Mouse (Mus musculus) neural tube, embryonic 12.5 days (tissue): ENCODE measurements at regions not wholly inside any gene's neighbourhood (a gene's known extent, or its start where the extent isn't known, plus 50 kb on each side); places are given as distances from the start of the nearest gene placed in this dataset.

Experiments used
- ATAC-seq: fragments of 200-750 bp; cut with Nextera tagmentation; 2 replicates; pipeline ENCODE4 v1.8.0; 2017; ENCODE audit warnings: low read depth, mild to moderate bottlenecking, moderate TSS enrichment, moderate library complexity; ENCODE audit not compliant: low FRiP score
- H3K27ac ChIP-seq: fragments of 300-500 bp; sonication (generic); 2 replicates; pipeline ENCODE4 v1.5.1; 2016
- H3K27me3 ChIP-seq: fragments of 300-500 bp; sonication (generic); replicated peaks from 2 replicates; pipeline ENCODE4 v1.6.1; 2016; ENCODE audit warnings: mild to moderate bottlenecking
- H3K36me3 ChIP-seq: fragments of 300-500 bp; sonication (generic); 2 replicates; pipeline ENCODE4 v1.6.1; 2016; ENCODE audit warnings: mild to moderate bottlenecking
- H3K4me1 ChIP-seq: fragments of 300-500 bp; sonication (generic); 2 replicates; pipeline ENCODE4 v1.6.1; 2016
- H3K4me2 ChIP-seq: fragments of 300-500 bp; sonication (generic); replicated peaks from 2 replicates; pipeline ENCODE4 v1.6.1; 2016; ENCODE audit warnings: mild to moderate bottlenecking
- H3K4me3 ChIP-seq: fragments of 300-500 bp; sonication (generic); 2 replicates; pipeline ENCODE4 v1.5.1; 2016
- H3K9ac ChIP-seq: fragments of 300-500 bp; sonication (generic); 2 replicates; pipeline ENCODE4 v1.6.1; 2016; ENCODE audit warnings: mild to moderate bottlenecking
- H3K9me3 ChIP-seq: fragments of 300-500 bp; sonication (generic); 2 replicates; pipeline ENCODE4 v1.6.1; 2016; ENCODE audit warnings: mild to moderate bottlenecking
- WGBS: fragments of 180-500 bp; shearing (Covaris S2); methylation state at CpG from one replicate; pipeline ENCODE4 v1.1.7; 2016; 5-methylcytosine and 5-hydroxymethylcytosine counted together

- Histone ChIP-seq H3K9me3 (no peaks in the 10 kb centered on the region), H3K27ac (no peak overlapping the region), H3K4me3 (no peak overlapping the region), H3K27me3 (no peaks in the 10 kb centered on the region), H3K4me2 (no peak overlapping the region), H3K9ac (no peak overlapping the region), H3K4me1 (no peaks in the 10 kb centered on the region), H3K36me3 (no peaks in the 10 kb centered on the region)
- ATAC-seq: peak; percentile 81; the same call in 1 of the 2 replicates
- WGBS: 48% methylated on average over 8 of the region's 8 CpGs
Observed at GRCm38 (mm10) chr3:155487877-155488537, 394.8 kb downstream of the Lrriq3 start.

DNA sequence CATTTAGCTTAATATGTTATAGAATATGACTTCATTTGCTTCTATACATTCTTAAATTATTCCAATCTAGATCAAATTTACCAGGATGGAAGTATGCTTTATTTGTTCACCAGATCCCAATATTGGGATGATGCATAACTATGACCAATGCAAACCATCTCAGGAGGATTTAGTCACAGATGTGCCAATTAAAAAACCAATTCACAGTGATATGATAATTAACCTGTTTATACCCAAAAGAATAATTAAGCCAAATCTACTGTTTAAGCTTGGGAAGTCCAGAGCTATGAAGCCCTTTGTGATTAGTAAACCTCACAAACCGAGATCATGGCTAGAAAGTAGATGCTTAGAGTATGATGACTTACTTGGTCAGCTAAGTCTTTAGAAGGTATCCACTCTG lies 397.4 kb downstream of the Lrriq3 start:
- Histone ChIP-seq H3K4me1 (no peaks in the 10 kb centered on the region), H3K9ac (no peak overlapping the region), H3K4me3 (no peak overlapping the region), H3K27me3 (no peaks in the 10 kb centered on the region), H3K27ac (no peak overlapping the region), H3K4me2 (no peak overlapping the region), H3K36me3 (no peaks in the 10 kb centered on the region), H3K9me3 (no peaks in the 10 kb centered on the region)
- 75% methylated on average over 1 of the region's 1 CpGs for WGBS
- ATAC-seq: no peak

DNA sequence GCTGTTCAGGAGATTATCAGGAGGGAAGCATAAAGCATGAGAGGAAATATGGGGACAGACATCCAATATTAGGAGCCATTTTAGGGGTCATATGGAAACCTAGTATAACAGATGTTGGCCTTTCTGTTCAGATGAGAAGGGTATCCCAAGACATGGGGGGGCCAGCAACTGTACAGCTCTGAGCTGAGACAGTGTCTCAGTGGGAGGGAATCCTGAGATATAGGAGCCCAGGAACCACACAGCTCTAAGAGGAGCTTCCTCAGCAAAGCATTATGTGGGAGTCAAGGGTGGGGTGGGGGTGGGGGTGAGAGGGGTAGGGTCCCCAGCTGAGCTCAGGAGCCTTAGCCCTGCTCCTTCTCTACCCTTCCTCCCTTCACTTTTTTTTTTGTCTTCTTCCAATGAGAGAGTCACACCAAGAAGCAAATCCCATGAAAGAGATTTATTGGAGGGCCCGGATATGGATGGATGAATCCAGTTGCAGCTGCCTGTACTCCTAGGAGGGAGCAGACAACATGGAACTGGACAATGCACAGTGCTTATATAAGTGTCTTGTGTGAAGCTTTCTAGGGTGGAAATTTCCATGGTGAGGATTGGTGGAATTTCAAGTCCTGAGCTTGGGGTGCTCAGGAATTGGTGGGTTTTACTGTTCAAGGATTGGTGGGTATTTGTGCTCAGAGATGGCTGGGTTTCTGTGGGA lies 417.1 kb downstream of the Lrriq3 start:
- ATAC-seq: 0 out of 2 replicates have a peak, but pooled peaks have one; percentile 17
- Histone ChIP-seq H3K4me1 (no peaks in the 10 kb centered on the region), H3K9me3 (no peaks in the 10 kb centered on the region), H3K4me3 (no peak overlapping the region), H3K27me3 (no peaks in the 10 kb centered on the region), H3K36me3 (no peaks in the 10 kb centered on the region), H3K4me2 (no peak overlapping the region), H3K9ac (no peak overlapping the region), H3K27ac (no peak overlapping the region)
- 73% methylated on average over 1 of the region's 1 CpGs for WGBS

DNA sequence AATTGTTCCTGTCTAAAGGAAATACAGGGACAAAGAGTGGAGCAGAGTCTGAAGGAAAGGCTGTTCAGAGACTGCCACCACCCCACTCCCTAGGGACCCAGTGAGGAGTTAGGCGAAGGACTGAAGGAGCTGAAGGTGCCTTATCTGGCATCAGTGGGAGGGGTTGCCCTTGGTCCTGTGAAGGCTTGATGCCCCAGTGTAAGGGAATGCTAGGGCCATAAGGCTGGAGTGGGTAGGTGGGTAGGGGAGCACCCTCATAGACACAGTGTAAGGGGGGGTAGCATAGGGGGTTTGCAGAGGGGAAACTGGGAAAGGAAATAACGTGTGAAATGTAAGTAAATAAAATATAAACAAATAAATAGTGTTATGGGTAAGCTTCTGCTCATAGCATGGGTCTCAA lies 420.7 kb downstream of the Lrriq3 start:
- Histone ChIP-seq H3K27ac (no peak overlapping the region), H3K9ac (no peak overlapping the region), H3K4me3 (no peak overlapping the region), H3K4me1 (no peaks in the 10 kb centered on the region), H3K36me3 (no peaks in the 10 kb centered on the region), H3K4me2 (no peak overlapping the region), H3K9me3 (no peaks in the 10 kb centered on the region), H3K27me3 (no peaks in the 10 kb centered on the region)
- ATAC-seq: peak; percentile 44; the same call in 1 of the 2 replicates
- 73% methylated on average over 2 of the region's 2 CpGs for WGBS

DNA sequence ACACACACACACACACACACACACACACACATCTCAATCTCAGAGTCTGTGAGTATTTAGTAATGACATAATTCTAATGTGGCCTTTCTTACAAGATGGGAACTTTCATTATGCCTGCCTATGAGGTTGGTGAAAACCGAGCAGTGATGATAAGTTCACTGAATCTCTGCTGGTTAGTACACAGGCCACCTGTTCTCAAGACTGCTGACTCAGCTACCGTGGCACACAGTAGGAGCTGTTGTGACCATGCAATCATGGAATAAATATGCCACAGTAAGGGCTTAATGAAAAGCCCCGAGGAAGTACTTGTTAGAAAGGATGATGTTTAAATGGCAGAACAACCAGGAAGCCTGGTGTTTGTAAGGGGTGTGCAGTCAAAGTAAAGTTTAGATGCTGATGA lies 436.1 kb downstream of the Lrriq3 start:
- no peak overlapping the region for H3K4me3 ChIP-seq
- H3K9me3 ChIP-seq: no peaks in the 10 kb centered on the region
- 83% methylated on average over 3 of the region's 3 CpGs for WGBS
- no peaks in the 10 kb centered on the region for H3K27me3 ChIP-seq
- H3K4me2 ChIP-seq: no peak overlapping the region
- H3K36me3 ChIP-seq: no peaks in the 10 kb centered on the region
- no peak overlapping the region for H3K27ac ChIP-seq
- ATAC-seq: no peak
- no peak overlapping the region for H3K9ac ChIP-seq
- no peaks in the 10 kb centered on the region for H3K4me1 ChIP-seq

- ATAC-seq: no peak
- Histone ChIP-seq H3K4me1 (no peaks in the 10 kb centered on the region), H3K36me3 (no peaks in the 10 kb centered on the region), H3K9ac (no peak overlapping the region), H3K27ac (no peak overlapping the region), H3K27me3 (no peaks in the 10 kb centered on the region), H3K4me3 (no peak overlapping the region), H3K9me3 (no peaks in the 10 kb centered on the region), H3K4me2 (no peak overlapping the region)
Observed at GRCm38 (mm10) chr3:155530811-155531210, 437.6 kb downstream of the Lrriq3 start.

GRCm38 (mm10) chr3:155532075-155532474 lies 438.8 kb downstream of the Lrriq3 start:
- no peaks in the 10 kb centered on the region for H3K27me3 ChIP-seq
- no peaks in the 10 kb centered on the region for H3K9me3 ChIP-seq
- WGBS: 77% methylated on average over 4 of the region's 4 CpGs
- H3K4me3 ChIP-seq: no peak overlapping the region
- no peak overlapping the region for H3K4me2 ChIP-seq
- H3K36me3 ChIP-seq: no peaks in the 10 kb centered on the region
- H3K4me1 ChIP-seq: no peaks in the 10 kb centered on the region
- no peak overlapping the region for H3K9ac ChIP-seq
- no peak overlapping the region for H3K27ac ChIP-seq
- ATAC-seq: no peak

DNA sequence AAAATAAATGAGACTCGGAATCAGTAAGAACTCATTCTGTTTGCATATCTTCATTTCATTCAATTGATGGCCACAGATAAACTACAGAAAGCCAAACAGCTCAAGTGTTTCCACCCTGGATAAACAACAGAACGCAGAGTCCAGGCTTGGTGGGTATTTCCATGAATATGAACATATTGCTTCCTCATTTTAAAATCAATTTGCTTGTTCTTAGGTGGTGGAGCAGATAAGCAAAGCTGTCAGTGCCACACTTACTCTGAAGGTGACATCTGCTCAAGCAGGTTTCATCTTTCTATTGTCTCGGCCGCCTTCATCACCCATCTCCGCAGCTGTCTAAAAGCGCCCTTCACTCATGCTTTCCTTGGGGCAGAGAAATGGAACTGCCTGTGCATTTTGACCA lies 455.0 kb downstream of the Lrriq3 start:
- Histone ChIP-seq H3K4me3 (no peak overlapping the region), H3K27ac (no peak overlapping the region), H3K9me3 (no peaks in the 10 kb centered on the region), H3K9ac (no peak overlapping the region), H3K27me3 (no peaks in the 10 kb centered on the region), H3K4me2 (no peak overlapping the region), H3K36me3 (no peaks in the 10 kb centered on the region), H3K4me1 (no peaks in the 10 kb centered on the region)
- ATAC-seq: no peak
- WGBS: 90% methylated on average over 6 of the region's 6 CpGs

DNA sequence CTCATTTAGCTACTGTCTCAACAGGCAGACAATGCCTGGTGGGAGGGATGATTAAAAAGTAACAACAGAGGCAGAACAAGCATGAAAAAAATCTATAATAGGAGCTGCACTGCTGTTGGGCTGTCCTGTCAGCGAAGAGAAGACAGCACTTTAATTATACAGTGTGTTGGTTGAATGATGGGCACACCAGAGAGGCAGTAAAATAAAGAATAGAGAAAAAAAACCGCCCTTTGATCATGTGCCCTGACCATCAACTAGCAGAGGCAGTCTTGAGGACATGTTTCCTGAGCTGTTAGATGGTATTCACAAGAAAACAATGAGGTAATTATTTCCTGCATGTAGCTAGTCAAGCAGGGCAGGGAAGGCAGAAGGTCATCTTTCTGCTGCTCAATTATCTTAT lies 483.9 kb downstream of the Lrriq3 start:
- Histone ChIP-seq H3K9me3 (no peaks in the 10 kb centered on the region), H3K4me1 (peaks cover 6% of the 10 kb centered on the region; the same call in 1 of the 2 replicates), H3K27ac (no peak overlapping the region), H3K4me3 (no peak overlapping the region), H3K4me2 (no peak overlapping the region), H3K27me3 (no peaks in the 10 kb centered on the region), H3K9ac (no peak overlapping the region), H3K36me3 (no peaks in the 10 kb centered on the region)
- WGBS: 9% methylated on average over 2 of the region's 2 CpGs
- peak; percentile 82 for ATAC-seq

- Histone ChIP-seq H3K27ac (no peak overlapping the region), H3K9ac (no peak overlapping the region), H3K36me3 (no peaks in the 10 kb centered on the region), H3K4me2 (no peak overlapping the region), H3K27me3 (no peaks in the 10 kb centered on the region), H3K4me3 (no peak overlapping the region), H3K4me1 (no peaks in the 10 kb centered on the region), H3K9me3 (no peaks in the 10 kb centered on the region)
- WGBS: 64% methylated on average over 1 of the region's 1 CpGs
- no peak for ATAC-seq
Observed at GRCm38 (mm10) chr3:155604001-155604400, 510.8 kb downstream of the Lrriq3 start.
